Mouse (Mus musculus) cerebellum, adult 2 months (tissue): ENCODE results near the gene Ctu1. TPM values are rescaled to one million over a fixed set of nuclear protein-coding genes. Genes with fewer than 3 reads are reported as not detected.

Experiments used
- DNase-seq, 2 experiments: peaks; one replicate each; pipeline ENCODE4 v3.0.0; 2021
- H3K27ac ChIP-seq: fragments of 200-500 bp; 2 replicates; pipeline ENCODE4 v1.5.1; 2012; ENCODE audit warnings: low read length, control low read depth, inconsistent platforms; ENCODE audit not compliant: insufficient read depth
- H3K27me3 ChIP-seq: fragments of 200-500 bp; 2 replicates; pipeline ENCODE4 v1.6.1; 2012; ENCODE audit warnings: inconsistent platforms, mild to moderate bottlenecking, low read length, moderate library complexity; ENCODE audit not compliant: control insufficient read depth, insufficient read depth
- H3K4me1 ChIP-seq: fragments of 200-500 bp; 2 replicates; pipeline ENCODE4 v1.6.1; 2011; ENCODE audit warnings: low read length; ENCODE audit not compliant: control insufficient read depth, insufficient read depth
- H3K4me3 ChIP-seq: fragments of 200-500 bp; replicated peaks from 2 replicates; pipeline ENCODE3; 2011; ENCODE audit warnings: mild to moderate bottlenecking, low read depth, low read length, control low read depth; ENCODE audit not compliant: insufficient read depth
- CTCF ChIP-seq: fragments of 200-500 bp; IDR thresholded peaks from 2 replicates; pipeline ENCODE4 v1.5.1; 2011; ENCODE audit warnings: low read depth, mild to moderate bottlenecking, control low read depth, low read length, moderate library complexity, borderline replicate concordance; ENCODE audit not compliant: insufficient read depth
- POLR2A ChIP-seq: fragments of 200-500 bp; IDR thresholded peaks from 2 replicates; pipeline ENCODE4 v1.6.1; 2011; ENCODE audit warnings: low read length, control low read depth, borderline replicate concordance; ENCODE audit not compliant: insufficient read depth
- WGBS: fragments of 180-500 bp; shearing (Covaris S2); methylation state at CpG from one replicate; pipeline ENCODE4 v1.1.7; 2018; 5-methylcytosine and 5-hydroxymethylcytosine counted together
- polyA plus RNA-seq: library from polyadenylated mRNA; depleted of rRNA; stranded (reverse); fragments of >200 nt; gene quantifications from 2 replicates; pipeline ENCODE4 v1.2.3, GENCODE M21; 2012; rRNA removed

The Ctu1 gene
- polyA plus RNA-seq, 1 experiment: 9.2 TPM

GRCm38 (mm10) chr7:43690118-43690517 is 18.3 kb downstream of the Ctu1 start, which contains the start of gene Klk14:
Klk14 (plus strand) TSS chr7:43690418.
- TF ChIP-seq POLR2A: no peak
- no peak for TF ChIP-seq CTCF
- no peak within 1 kb of the TSS for H3K4me3 ChIP-seq
- no peak for DNase-seq
- no peaks in the 10 kb centered on the region for H3K4me1 ChIP-seq
- no peaks in the 10 kb centered on the region for H3K27me3 ChIP-seq
- no peak within 1 kb of the TSS for H3K27ac ChIP-seq

GRCm38 (mm10) chr7:43710031-43710430 is 38.2 kb downstream of the Ctu1 start:
- Histone ChIP-seq H3K27me3 (no peaks in the 10 kb centered on the region; the same call in 1 of the 2 replicates), H3K27ac (no peak overlapping the region), H3K4me3 (no peak overlapping the region), H3K4me1 (no peaks in the 10 kb centered on the region)
- 85% methylated on average over 3 of the region's 3 CpGs for WGBS
- no peak for DNase-seq
- TF ChIP-seq POLR2A (no peak), CTCF (no peak)

- no peak within 1 kb of the TSS for H3K27ac ChIP-seq
- H3K4me1 ChIP-seq: no peaks in the 10 kb centered on the region
- no peak for DNase-seq
- TF ChIP-seq CTCF (no peak), POLR2A (no peak)
- WGBS: 51% methylated on average over 4 of the region's 4 CpGs
- H3K4me3 ChIP-seq: no peak within 1 kb of the TSS
- H3K27me3 ChIP-seq: no peaks in the 10 kb centered on the region; the same call in 1 of the 2 replicates
Measured at GRCm38 (mm10) chr7:43712267-43712666, 40.5 kb downstream of the Ctu1 start, which contains the start of gene Klk13. Klk13 (plus strand) TSS chr7:43712567.

GRCm38 (mm10) chr7:43712917-43713316 is 41.1 kb downstream of the Ctu1 start:
- WGBS: 13% methylated on average over 9 of the region's 9 CpGs
- Histone ChIP-seq H3K27me3 (no peaks in the 10 kb centered on the region; the same call in 1 of the 2 replicates), H3K4me3 (no peak overlapping the region), H3K4me1 (no peaks in the 10 kb centered on the region), H3K27ac (no peak overlapping the region)
- no peak for DNase-seq
- TF ChIP-seq POLR2A (no peak), CTCF (no peak)

- no peaks in the 10 kb centered on the region for H3K4me1 ChIP-seq
- no peak for DNase-seq
- no peaks in the 10 kb centered on the region; the same call in 1 of the 2 replicates for H3K27me3 ChIP-seq
- no peak overlapping the region for H3K27ac ChIP-seq
- TF ChIP-seq CTCF: no peak
- no peak for TF ChIP-seq POLR2A
- 9% methylated on average over 19 of the region's 19 CpGs for WGBS
- no peak overlapping the region for H3K4me3 ChIP-seq
Measured at GRCm38 (mm10) chr7:43713741-43714351, 42.0 kb downstream of the Ctu1 start.

Other genes starting within 250 kb of the Ctu1 start
- gene Lim2, start 244.3 kb upstream of the Ctu1 start, polyA plus RNA-seq: not detected in 2 replicates
- gene Nkg7, start 234.9 kb upstream of the Ctu1 start, polyA plus RNA-seq: 0.25 and 0.27 TPM in 2 replicates
- gene Cldnd2, start 231.2 kb upstream of the Ctu1 start, polyA plus RNA-seq: not detected in 2 replicates
- 102 and 105 TPM in 2 replicates for gene Etfb, start 227.9 kb upstream of the Ctu1 start, polyA plus RNA-seq
- gene Gm45233, start 227.9 kb upstream of the Ctu1 start, polyA plus RNA-seq: 0.14 and 0.88 TPM in 2 replicates
- 1.9 and 2.4 TPM in 2 replicates for gene Vsig10l, start 208.9 kb upstream of the Ctu1 start, polyA plus RNA-seq
- gene Iglon5, start 181.9 kb upstream of the Ctu1 start, polyA plus RNA-seq: 79.6 and 82.4 TPM in 2 replicates
- gene 4931406B18Rik, start 166.1 kb upstream of the Ctu1 start, polyA plus RNA-seq: not detected in 2 replicates
- gene Cd33, start 127.6 kb upstream of the Ctu1 start, polyA plus RNA-seq: 1.9 and 2.4 TPM in 2 replicates
- gene Zfp658, start 109.8 kb upstream of the Ctu1 start, polyA plus RNA-seq: 10.3 and 10.9 TPM in 2 replicates
- 11.6 and 13.2 TPM in 2 replicates for gene Zfp719, start 92.4 kb upstream of the Ctu1 start, polyA plus RNA-seq
- gene Zfp819, start 64.8 kb upstream of the Ctu1 start, polyA plus RNA-seq: 0.05 and 0.10 TPM in 2 replicates
- gene Ceacam18, start 37.3 kb upstream of the Ctu1 start, polyA plus RNA-seq: 0.13 TPM in 1 of 2 replicates, not detected in the other
- gene Siglece, start 11.9 kb upstream of the Ctu1 start, polyA plus RNA-seq: 0.44 and 0.54 TPM in 2 replicates
- not detected in 2 replicates for gene Klk14, start 18.4 kb downstream of the Ctu1 start, polyA plus RNA-seq
- gene Klk13, start 40.6 kb downstream of the Ctu1 start, polyA plus RNA-seq: not detected in 2 replicates
- not detected in 2 replicates for gene Klk12, start 96.9 kb downstream of the Ctu1 start, polyA plus RNA-seq
- not detected in 2 replicates for gene Klk11, start 102.6 kb downstream of the Ctu1 start, polyA plus RNA-seq
- 0.20 and 0.24 TPM in 2 replicates for gene Klk10, start 109.0 kb downstream of the Ctu1 start, polyA plus RNA-seq
- gene Klk9, start 119.9 kb downstream of the Ctu1 start, polyA plus RNA-seq: 0.07 and 0.11 TPM in 2 replicates
- 1.6 and 1.9 TPM in 2 replicates for gene Klk8, start 125.6 kb downstream of the Ctu1 start, polyA plus RNA-seq
- gene Klk7, start 139.3 kb downstream of the Ctu1 start, polyA plus RNA-seq: not detected in 2 replicates
- 88.4 and 102 TPM in 2 replicates for gene Klk6, start 152.5 kb downstream of the Ctu1 start, polyA plus RNA-seq
- not detected in 2 replicates for gene Klk5, start 170.0 kb downstream of the Ctu1 start, polyA plus RNA-seq
- not detected in 2 replicates for gene Klk4, start 209.1 kb downstream of the Ctu1 start, polyA plus RNA-seq